Mouse (Mus musculus): ENCODE results near the gene Cubn. TPM values are rescaled to one million over a fixed set of nuclear protein-coding genes. Genes with fewer than 3 reads are reported as not detected.

The Cubn gene
- total and polyA plus RNA-seq, 3 experiments, result 0.03 TPM; not detected in 2

GRCm38 (mm10) chr2:13371797-13372170 is 119.8 kb downstream of the Cubn start:
- Histone ChIP-seq H3K27me3 (ENCODE audit: control insufficient read depth in 1 of 2, insufficient read depth in 2 of 2, low read length in 2 of 2) (peaks cover 0 to 2% of the 10 kb centered on the region in 2 experiments; a peak in 2 of 4 replicates), H3K4me1 (ENCODE audit: control insufficient read depth in 1 of 2, insufficient read depth in 2 of 2, low read length in 2 of 2) (no peaks in the 10 kb centered on the region), H3K36me3 (ENCODE audit: control insufficient read depth in 1 of 2, insufficient read depth in 2 of 2, low read length in 2 of 2) (no peaks in the 10 kb centered on the region), H3K27ac (ENCODE audit: control insufficient read depth, low read depth, low read length) (no peak overlapping the region), H3K9me3 (replicated peaks; ENCODE audit: insufficient read depth, low read length) (no peaks in the 10 kb centered on the region), H3K9ac (ENCODE audit: control insufficient read depth, low read depth, low read length, poor library complexity, severe bottlenecking) (no peak overlapping the region), H3K79me2 (ENCODE audit: control insufficient read depth, insufficient read depth, low read length, poor library complexity) (no peaks in the 10 kb centered on the region), H3K4me3 (ENCODE audit: control insufficient read depth in 1 of 2, insufficient read depth in 1 of 2, low read depth in 2 of 2, low read length in 2 of 2) (no peak overlapping the region)
- TF ChIP-seq ZKSCAN1 (IDR thresholded peaks at IDR 0.05; ENCODE audit: low read depth, low read length), result no peak
- no peak for TF ChIP-seq POLR2AphosphoS5 (IDR thresholded peaks at IDR 0.05; ENCODE audit: borderline replicate concordance, low read depth, low read length)
- no peak for TF ChIP-seq SIN3A (IDR thresholded peaks at IDR 0.05; ENCODE audit: low read length)
- no peak for TF ChIP-seq CHD1 (IDR thresholded peaks at IDR 0.05; ENCODE audit: low read depth, low read length)
- no peak for TF ChIP-seq E2F4 (IDR thresholded peaks at IDR 0.05; ENCODE audit: borderline replicate concordance, low read depth, low read length)
- TF ChIP-seq CHD2 (IDR thresholded peaks at IDR 0.05; ENCODE audit: low read length), result no peak
- DNase-seq (ENCODE audit: low read depth, low spot score), result no peak

- H3K9ac ChIP-seq (ENCODE audit: control insufficient read depth, low read depth, low read length, poor library complexity, severe bottlenecking), result no peak overlapping the region
- TF ChIP-seq GATA1 (IDR thresholded peaks at IDR 0.05; ENCODE audit: low read depth, low read length) (no peak), USF2 (IDR thresholded peaks at IDR 0.05; ENCODE audit: borderline replicate concordance in 1 of 2, insufficient read depth in 1 of 2, low read depth in 1 of 2, low read length in 2 of 2) (no peak), E2F4 (IDR thresholded peaks at IDR 0.05; ENCODE audit: borderline replicate concordance, low read depth, low read length) (no peak), MEF2A (IDR thresholded peaks at IDR 0.05; ENCODE audit: extremely low read depth, insufficient replicate concordance, low read depth, low read length, poor library complexity, severe bottlenecking) (no peak), POLR2AphosphoS2 (IDR thresholded peaks at IDR 0.05; ENCODE audit: low read length) (no peak), SIN3A (IDR thresholded peaks at IDR 0.05; ENCODE audit: low read length) (no peak), EP300 (IDR thresholded peaks at IDR 0.05; ENCODE audit: low read depth in 1 of 2, low read length in 2 of 2) (no peak), ZMIZ1 (IDR thresholded peaks at IDR 0.05; ENCODE audit: low read depth, low read length) (no peak), NELFE (IDR thresholded peaks at IDR 0.05; ENCODE audit: low read depth, low read length) (no peak), RAD21 (IDR thresholded peaks at IDR 0.05; ENCODE audit: low read depth, low read length) (no peak)
- no peaks in the 10 kb centered on the region for H3K79me2 ChIP-seq (ENCODE audit: control insufficient read depth, insufficient read depth, low read length, poor library complexity)
- H3K4me3 ChIP-seq (ENCODE audit: control insufficient read depth in 1 of 2, insufficient read depth in 1 of 2, low read depth in 2 of 2, low read length in 2 of 2), result no peak overlapping the region
- no peaks in the 10 kb centered on the region for H3K9me3 ChIP-seq (replicated peaks; ENCODE audit: insufficient read depth, low read length)
- no peak overlapping the region for H3K27ac ChIP-seq (ENCODE audit: control insufficient read depth, low read depth, low read length)
- H3K27me3 ChIP-seq (ENCODE audit: control insufficient read depth in 1 of 2, insufficient read depth in 2 of 2, low read length in 2 of 2), result peaks cover 0 to 2% of the 10 kb centered on the region in 2 experiments; a peak in 2 of 4 replicates
- DNase-seq (ENCODE audit: low read depth, low spot score), result no peak
- H3K36me3 ChIP-seq (ENCODE audit: control insufficient read depth in 1 of 2, insufficient read depth in 2 of 2, low read length in 2 of 2), result no peaks in the 10 kb centered on the region
- no peaks in the 10 kb centered on the region for H3K4me1 ChIP-seq (ENCODE audit: control insufficient read depth in 1 of 2, insufficient read depth in 2 of 2, low read length in 2 of 2)
These were observed 120.4 kb downstream of the Cubn start for GRCm38 (mm10) chr2:13371072-13371796.
